Mouse (Mus musculus) cerebellum, adult 18-20 months (tissue): ENCODE data around the gene Dxo.

Source experiments
- DNase-seq, 2 experiments: peaks; one replicate each; pipeline ENCODE4 v3.0.0; 2021

Dxo gene

GRCm38 (mm10) chr17:34836155-34836855, 514 bp upstream of the Dxo start:
- no peak for DNase-seq

DNA sequence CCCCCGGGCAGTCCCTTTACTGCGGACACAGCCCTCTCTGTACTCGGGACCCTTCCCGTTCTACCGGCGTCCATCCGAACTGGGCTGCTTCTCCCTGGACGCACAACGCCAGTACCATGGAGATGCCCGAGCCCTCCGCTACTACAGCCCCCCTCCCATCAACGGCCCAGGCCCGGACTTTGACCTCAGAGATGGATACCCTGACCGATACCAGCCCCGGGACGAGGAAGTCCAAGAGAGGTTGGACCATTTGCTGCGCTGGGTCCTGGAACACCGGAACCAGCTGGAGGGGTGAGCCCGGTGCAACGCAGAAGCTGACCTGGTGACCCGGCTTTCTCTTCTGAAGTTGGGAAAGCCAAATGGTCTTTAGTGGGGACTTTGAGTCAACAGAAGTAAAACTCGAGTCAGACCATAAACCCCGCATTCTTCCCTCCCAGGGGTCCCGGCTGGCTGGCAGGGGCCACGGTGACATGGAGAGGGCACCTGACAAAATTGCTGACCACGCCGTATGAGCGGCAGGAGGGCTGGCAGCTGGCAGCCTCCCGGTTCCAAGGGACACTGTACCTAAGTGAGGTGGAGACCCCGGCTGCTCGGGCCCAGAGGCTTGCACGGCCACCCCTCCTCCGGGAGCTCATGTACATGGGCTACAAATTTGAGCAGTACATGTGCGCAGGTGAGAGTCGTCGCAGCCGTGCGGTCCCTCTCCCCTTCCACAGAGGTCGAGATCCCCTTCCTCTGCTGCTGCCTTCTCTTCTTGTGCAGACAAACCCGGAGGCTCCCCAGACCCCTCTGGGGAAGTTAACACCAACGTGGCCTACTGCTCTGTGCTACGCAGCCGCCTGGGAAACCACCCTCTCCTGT, 875 bp downstream of the Dxo start:
- DNase-seq = peak; percentile 30 to 34

- DNase-seq = no peak
Observed at GRCm38 (mm10) chr17:34838785-34839184, 2.0 kb downstream of the Dxo start.

DNA sequence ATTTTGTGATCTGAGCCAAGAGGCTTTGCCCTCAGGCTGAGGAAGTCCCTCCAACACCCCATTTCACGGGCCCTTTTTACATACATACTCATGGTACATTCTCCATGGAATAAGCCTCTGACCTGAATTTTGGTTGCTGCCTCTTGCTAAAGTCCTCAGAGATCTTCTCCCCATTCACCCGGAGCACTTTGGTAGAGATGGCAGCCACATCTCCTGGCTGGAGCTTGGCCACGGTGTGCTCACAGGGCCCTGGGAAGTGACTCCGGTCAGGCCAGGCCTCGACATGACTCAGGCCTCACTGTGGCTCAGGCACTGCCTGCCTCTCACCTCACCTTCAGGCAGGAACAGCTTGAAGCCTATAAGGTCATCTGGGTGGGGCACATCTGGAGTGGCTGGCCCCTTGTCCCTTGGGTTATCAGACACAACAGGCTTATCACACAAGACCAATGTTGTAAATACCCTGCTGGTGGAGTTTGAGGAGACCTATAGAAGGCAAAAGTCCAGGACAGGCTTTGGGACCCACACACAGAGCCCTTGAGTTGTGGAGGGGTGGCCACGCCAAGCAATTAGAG, 4.0 kb downstream of the Dxo start:
- DNase-seq = no peak

GRCm38 (mm10) chr17:34844884-34845283, 8.1 kb downstream of the Dxo start:
- DNase-seq = no peak

DNA sequence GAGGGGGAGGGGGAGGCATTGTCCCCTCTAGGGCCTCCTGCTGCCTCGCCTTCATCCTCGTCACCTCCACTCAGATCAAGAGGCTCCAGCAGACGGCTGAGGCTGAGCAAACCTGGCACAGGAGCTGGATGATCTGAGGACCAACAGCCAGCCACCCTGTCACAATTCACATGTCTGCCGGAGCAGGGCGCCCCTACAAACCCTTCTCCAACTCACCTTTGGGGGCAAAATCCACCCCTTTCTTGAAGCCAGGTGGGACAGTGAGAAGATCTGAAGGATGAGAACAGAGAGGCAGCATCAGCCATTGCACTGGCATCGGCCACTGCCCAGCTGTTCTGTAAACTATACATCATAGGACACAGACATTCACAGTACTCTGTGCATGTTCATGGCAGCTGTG, 10.4 kb downstream of the Dxo start:
- no peak for DNase-seq

GRCm38 (mm10) chr17:34847615-34848014, 10.8 kb downstream of the Dxo start:
- DNase-seq = no peak

- peak; percentile 98 for DNase-seq
Observed at GRCm38 (mm10) chr17:34849722-34850516, 13.1 kb downstream of the Dxo start, which contains the start of the genes Skiv2l and Nelfe. Gene Skiv2l, minus strand, starts transcription at chr17:34850210. Gene Nelfe, plus strand, starts transcription at chr17:34850391.

DNA sequence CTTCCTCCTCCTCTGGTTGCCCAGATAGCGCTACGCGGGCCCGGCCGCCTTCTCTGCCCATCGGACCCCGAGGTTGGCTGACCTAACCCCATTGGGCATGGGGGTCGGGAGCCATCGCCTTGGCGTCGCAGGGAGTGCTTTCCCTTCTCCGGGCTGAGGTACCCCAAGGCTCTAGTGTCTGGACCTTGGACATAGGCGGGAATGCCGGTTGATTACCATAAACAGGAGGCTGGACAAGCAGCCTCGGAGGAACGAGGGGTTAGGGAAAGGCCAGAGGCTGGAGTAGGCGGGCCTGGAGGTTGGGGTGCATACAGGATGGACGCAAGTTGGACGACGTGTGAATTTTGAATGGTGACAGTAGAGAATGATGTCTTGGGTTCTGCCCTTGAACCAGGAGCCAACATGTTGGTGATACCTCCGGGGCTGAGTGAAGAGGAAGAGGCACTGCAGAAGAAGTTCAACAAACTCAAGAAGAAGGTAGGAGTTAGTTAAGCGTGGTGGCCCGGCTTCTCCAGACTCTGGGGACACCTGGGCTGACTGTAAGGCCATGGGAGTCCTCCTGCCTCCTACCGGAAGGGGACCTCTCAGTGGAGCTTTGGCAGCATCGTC, 13.8 kb downstream of the Dxo start:
- no peak for DNase-seq

GRCm38 (mm10) chr17:34853511-34853910, 16.7 kb downstream of the Dxo start:
- DNase-seq = no peak

GRCm38 (mm10) chr17:34854761-34855160, 17.9 kb downstream of the Dxo start:
- no peak for DNase-seq

- peak in 1 of 2 experiments; percentile 44 for DNase-seq
Observed at GRCm38 (mm10) chr17:34855825-34856224, 19.0 kb downstream of the Dxo start.

GRCm38 (mm10) chr17:34858670-34859069, 21.9 kb downstream of the Dxo start:
- no peak for DNase-seq

DNA sequence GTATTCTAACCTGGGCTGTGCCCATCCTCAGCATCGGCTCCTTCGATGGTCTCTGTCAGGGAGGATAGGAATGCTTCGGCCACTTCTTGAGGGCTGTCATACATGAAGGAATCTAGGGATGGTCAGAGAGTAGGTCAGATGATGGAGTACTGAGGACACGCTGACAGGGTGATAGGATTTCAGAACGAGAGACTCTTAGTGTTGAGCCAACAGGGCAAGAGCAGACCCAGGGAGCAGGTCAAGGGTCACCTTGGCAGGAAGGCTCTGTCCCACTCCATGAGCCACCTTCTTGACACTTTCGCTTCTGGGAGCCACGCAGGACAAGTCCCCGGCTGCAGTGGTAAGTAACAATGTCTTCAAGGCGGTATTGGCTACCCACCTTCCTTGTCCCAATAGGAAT, 23.7 kb downstream of the Dxo start:
- DNase-seq = no peak

DNA sequence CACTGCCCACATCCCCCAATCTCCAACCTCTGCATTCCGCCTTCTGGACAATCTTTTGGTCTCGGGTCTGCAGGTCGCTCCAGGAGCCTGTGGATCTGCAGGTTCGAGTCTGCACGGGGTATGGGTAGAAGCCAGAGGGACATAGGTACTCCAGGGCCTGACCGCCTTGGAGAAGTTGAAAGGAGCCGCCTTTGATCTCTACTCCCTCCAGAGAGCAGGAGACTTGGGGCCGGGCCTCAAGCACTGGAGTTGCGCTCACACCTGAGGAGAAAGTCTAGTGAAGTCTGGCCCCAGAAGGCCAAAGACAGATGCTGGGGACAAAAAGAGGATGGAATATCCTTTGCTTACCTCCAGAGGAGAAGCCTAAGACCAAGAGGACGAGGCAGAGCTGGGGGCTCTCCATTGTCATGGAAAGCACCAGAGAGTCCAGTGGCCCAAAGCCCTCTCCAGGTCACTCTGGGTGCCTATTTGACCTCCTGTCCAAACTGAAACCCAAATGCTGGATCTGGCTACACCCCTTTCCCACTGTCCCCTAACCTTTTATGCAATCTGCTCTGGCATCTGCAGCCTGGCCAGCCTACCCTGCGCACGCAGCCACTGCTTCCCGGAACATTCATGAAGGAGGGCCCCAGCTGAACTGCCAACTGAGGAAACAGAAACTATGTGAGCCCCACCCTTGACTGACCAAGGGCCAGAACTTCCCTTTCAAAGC, 25.0 kb downstream of the Dxo start:
- DNase-seq = no peak

- no peak for DNase-seq
Observed at GRCm38 (mm10) chr17:34862416-34863081, 25.7 kb downstream of the Dxo start, which contains the start of gene Cfb. Gene Cfb, minus strand, starts transcription at chr17:34862518.

GRCm38 (mm10) chr17:34865981-34866380, 29.2 kb downstream of the Dxo start:
- DNase-seq = no peak

- no peak for DNase-seq
Observed at GRCm38 (mm10) chr17:34874321-34874720, 37.5 kb downstream of the Dxo start.

DNA sequence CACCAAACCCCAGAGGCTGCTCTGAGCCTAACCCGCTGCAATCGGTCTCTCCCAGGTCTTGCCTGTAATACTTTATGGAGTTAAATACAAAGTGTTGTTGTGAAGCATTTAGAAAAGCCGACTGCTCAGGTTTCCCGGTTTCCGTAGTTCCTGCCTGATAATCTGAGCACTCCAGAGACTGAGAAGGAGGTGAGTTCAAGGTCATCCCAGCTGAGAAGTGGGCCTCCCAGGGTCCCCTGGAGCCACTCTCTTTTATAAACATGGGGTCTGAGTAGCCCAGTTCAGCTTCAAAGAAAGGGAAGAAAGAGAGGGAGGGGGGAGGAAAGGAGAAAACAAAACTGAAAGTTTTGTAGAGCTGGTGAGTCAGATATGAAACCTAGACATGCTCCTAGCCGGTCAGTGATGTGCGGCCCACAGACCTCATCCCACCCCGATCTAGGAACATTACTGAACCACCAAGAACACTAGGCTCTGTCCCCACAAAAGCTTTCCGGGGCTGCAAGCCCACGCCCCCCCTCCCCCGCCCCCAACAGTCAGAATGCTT, 42.6 kb downstream of the Dxo start, which contains the start of gene Zbtb12:
Gene Zbtb12, plus strand, starts transcription at position 148 of the 544 bp plus-strand sequence.
- no peak for DNase-seq

GRCm38 (mm10) chr17:34881166-34881565, 44.3 kb downstream of the Dxo start:
- no peak for DNase-seq
